Mouse (Mus musculus) cerebellum, postnatal 10 days (tissue): ENCODE measurements at regions not wholly inside any gene's neighbourhood (a gene's known extent, or its start where the extent isn't known, plus 50 kb on each side); places are given as distances from the start of the nearest gene placed in this dataset.

Experiments
- DNase-seq, 2 experiments: peaks; one replicate each; pipeline ENCODE4 v3.0.0; 2021; ENCODE audit warnings: mixed read lengths in 2 of 2

DNA sequence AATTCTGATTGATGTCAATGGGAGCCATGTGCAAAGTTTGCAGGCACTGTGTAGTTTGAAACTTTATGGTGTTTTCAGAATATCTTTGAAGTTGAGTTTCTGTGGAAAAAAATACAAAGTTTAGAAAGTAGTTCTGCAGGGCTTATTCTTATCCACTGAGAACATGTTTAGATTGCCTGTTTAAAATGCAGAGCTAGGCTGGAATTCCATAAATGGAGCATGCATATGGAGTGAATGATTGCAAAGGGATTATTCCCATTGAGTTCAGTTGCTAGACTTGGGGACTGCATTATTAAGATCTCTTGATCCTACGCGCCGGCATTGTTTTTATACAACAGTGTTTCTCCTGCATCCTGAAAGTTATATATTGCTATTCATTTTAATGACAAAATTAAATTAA lies 397.8 kb upstream of the Gm21833 start:
- DNase-seq: no peak

DNA sequence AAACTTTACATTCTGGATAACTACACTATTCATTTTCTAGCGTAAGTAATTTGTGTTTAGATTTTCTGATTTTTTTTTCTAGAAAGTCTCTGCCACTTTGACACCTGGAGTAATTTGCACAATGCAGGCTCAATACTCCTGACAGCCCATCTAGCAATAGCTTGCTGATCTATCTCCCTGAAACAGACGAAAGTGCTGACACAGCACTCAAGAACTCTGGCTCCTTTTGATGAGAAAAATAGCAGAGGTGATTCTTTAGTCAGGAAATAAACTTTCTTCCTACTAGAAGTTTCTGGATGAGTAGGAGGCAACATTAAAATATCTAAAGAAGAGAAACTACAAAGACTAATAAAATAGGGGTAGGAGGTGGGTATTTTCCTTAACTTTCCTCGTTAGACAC lies 397.1 kb upstream of the Gm21833 start:
- DNase-seq: no peak

DNA sequence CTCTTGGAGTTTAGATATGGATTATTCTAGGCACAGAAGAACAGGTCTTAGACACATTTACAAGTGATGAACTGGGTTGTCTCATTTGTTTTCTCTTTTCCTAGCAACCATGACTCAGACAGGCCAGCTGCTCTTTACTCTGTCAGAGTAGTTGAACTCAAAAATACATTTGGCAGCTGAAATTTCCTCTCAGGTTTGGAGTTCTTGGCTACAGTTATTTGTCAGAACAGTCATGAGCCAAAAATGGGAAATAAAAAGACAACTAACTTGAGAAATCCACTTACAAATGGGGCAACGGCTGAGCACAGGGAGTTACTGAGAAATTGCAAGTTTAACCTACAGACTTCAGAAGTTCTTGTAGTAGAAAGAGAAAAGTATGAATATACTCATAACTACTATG lies 396.4 kb upstream of the Gm21833 start:
- no peak for DNase-seq

GRCm38 (mm10) chr16:82460872-82461271 lies 367.3 kb upstream of the Gm21833 start:
- no peak for DNase-seq

GRCm38 (mm10) chr16:82470736-82471387 lies 357.3 kb upstream of the Gm21833 start:
- no peak for DNase-seq

DNA sequence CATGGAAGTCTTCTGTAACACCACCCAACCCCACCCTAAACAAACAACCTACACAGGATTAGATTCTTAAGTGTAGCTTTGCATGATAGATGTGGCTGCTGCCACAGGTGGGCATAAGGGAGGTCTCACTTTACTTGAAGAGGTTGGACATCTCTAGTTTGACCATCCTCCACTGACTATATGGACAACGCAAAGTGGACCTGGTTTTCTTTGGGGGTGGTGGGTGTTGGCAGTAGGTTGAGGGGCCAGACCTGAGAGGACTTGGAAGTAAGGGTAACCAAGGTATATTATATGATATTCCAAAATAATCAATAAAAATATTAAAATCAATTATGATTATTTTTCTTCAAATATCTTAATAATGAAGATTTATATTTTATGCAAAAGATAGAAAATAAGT lies 307.8 kb upstream of the Gm21833 start:
- no peak for DNase-seq

GRCm38 (mm10) chr16:82521582-82521981 lies 306.6 kb upstream of the Gm21833 start:
- DNase-seq: peak in 1 of 2 experiments; percentile 9

DNA sequence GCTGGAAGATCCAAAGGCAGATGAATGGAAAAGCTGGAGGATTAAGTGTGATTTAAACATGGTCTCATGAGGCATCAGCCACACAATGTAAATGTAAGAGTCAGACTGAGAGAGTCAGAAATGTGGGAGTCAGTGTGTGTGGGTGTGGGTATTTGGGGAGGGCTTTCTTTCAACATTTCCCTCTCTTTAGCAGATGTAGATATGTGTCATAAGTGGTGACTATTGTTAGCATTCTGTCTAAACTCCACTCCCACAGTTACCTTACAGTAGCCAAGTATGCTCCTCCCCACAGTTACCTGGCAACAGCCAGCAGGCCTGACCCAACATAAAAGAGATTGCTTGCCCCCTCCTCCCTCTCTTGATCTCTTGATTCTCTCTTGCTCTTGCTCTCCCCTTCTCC lies 263.8 kb upstream of the Gm21833 start:
- no peak for DNase-seq

GRCm38 (mm10) chr16:82596461-82596860 lies 231.7 kb upstream of the Gm21833 start:
- DNase-seq: peak in 1 of 2 experiments; percentile 3

DNA sequence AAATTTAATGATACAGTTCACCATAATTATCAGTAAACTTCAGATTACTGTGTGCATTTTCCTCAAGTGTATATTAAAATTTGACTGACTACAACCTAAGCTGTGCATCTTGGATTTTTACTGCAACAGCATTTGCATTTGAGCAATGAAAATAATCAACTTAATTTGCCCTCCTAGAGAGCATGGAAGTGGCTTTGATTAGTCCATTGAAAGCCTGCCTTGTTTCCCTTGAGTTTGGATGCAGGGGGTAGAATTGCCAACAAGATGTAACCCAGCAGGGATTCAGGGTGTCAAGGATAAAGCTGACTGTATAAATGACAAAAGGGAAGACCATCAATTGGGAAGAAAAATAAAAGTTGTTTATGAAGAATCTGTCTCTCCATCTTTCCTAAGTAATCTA lies 226.1 kb upstream of the Gm21833 start:
- no peak for DNase-seq
